Mouse (Mus musculus) stomach, postnatal 0 days (tissue): Measurements from ENCODE around the gene Dlgap4. TPM values are rescaled to one million over a fixed set of nuclear protein-coding genes. Genes with fewer than 3 reads are reported as not detected.

ENCODE experiments used
- ATAC-seq: fragments of 200-750 bp; cut with Nextera tagmentation; 2 replicates; pipeline ENCODE4 v1.8.0; 2017; ENCODE audit not compliant: low FRiP score, low TSS enrichment
- DNase-seq: peaks from one replicate; pipeline ENCODE4 v3.0.0-alpha.2; 2016; ENCODE audit warnings: low spot score
- H3K27ac ChIP-seq: fragments of 300-500 bp; sonication (generic); replicated peaks from 2 replicates; pipeline ENCODE4 v1.5.1; 2014; ENCODE audit warnings: mild to moderate bottlenecking, control low read depth
- H3K27me3 ChIP-seq: fragments of 300-500 bp; sonication (generic); 2 replicates; pipeline ENCODE4 v1.6.1; 2014; ENCODE audit warnings: low read length; ENCODE audit not compliant: control insufficient read depth, insufficient read depth
- H3K36me3 ChIP-seq: fragments of 300-500 bp; sonication (generic); 2 replicates; pipeline ENCODE4 v1.6.1; 2014; ENCODE audit warnings: low read length, mixed read lengths; ENCODE audit not compliant: control insufficient read depth, insufficient read depth
- H3K4me1 ChIP-seq: fragments of 300-500 bp; sonication (generic); replicated peaks from 2 replicates; pipeline ENCODE4 v1.6.1; 2014; ENCODE audit warnings: antibody characterized with exemption; ENCODE audit not compliant: control insufficient read depth, insufficient read depth
- H3K4me2 ChIP-seq: fragments of 300-500 bp; sonication (generic); replicated peaks from 2 replicates; pipeline ENCODE4 v1.6.1; 2014; ENCODE audit warnings: low read depth, mild to moderate bottlenecking, control low read depth, moderate library complexity
- H3K4me3 ChIP-seq: fragments of 300-500 bp; sonication (generic); 2 replicates; pipeline ENCODE4 v1.5.1; 2014; ENCODE audit warnings: low read depth, low read length, control low read depth
- H3K9ac ChIP-seq: fragments of 300-500 bp; sonication (generic); 2 replicates; pipeline ENCODE4 v1.6.1; 2014; ENCODE audit warnings: mild to moderate bottlenecking, low read length, control low read depth, mixed read lengths
- H3K9me3 ChIP-seq: fragments of 300-500 bp; sonication (generic); 2 replicates; pipeline ENCODE4 v1.6.1; 2016; ENCODE audit warnings: low read length; ENCODE audit not compliant: control insufficient read depth
- CTCF ChIP-seq: IDR thresholded peaks from 2 replicates; pipeline ENCODE4 v1.5.1; 2016; ENCODE audit warnings: antibody characterized with exemption, low read depth, mild to moderate bottlenecking, moderate library complexity
- EP300 ChIP-seq: optimal IDR thresholded peaks from 2 replicates; pipeline ENCODE3; 2016; ENCODE audit warnings: antibody characterized with exemption
- WGBS: fragments of 180-500 bp; shearing (Covaris S2); extraction: QIAGEN DNeasy Blood & Tissue Kit; methylation state at CpG from one replicate; pipeline ENCODE4 v1.1.7; 2014; 5-methylcytosine and 5-hydroxymethylcytosine counted together
- polyA plus RNA-seq: library from polyadenylated mRNA; unstranded; fragments of >200 nt; fragmentation: Nextera tagmentation; extraction: Ambion mirVana; gene quantifications from 2 replicates; pipeline ENCODE4 v1.2.1, GENCODE M21; 2015

Gene Dlgap4
- polyA plus RNA-seq, 1 experiment from 2014 or later = 50.7 TPM

DNA sequence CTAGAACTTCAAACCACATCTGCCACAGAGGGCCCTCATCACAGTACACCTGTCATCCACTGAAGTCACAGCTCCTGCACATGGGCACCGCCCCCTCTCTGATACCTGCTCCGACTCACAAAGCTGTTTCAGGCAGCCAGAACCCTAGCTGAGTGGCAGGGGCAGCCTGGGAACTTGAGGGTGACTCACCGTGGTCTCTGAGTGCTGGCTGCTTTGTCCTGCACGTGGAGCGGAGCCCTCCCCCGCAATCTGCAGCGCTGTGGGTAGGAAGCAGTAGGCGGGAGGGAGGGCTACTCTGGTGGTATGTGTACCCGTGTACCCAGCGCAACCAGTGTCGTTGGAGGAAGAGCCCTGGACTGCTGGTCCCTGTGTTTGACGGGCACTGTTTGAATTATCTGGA is 69.5 kb downstream of the Dlgap4 start:
- Histone ChIP-seq H3K4me2 (no peak overlapping the region), H3K27ac (no peak overlapping the region), H3K4me3 (no peak overlapping the region), H3K9ac (no peak overlapping the region), H3K9me3 (no peaks in the 10 kb centered on the region), H3K36me3 (no peaks in the 10 kb centered on the region), H3K27me3 (no peaks in the 10 kb centered on the region), H3K4me1 (no peaks in the 10 kb centered on the region)
- DNase-seq (no peak), ATAC-seq (no peak)
- WGBS = 44% methylated on average over 12 of the region's 12 CpGs
- TF ChIP-seq EP300 = no peak
- TF ChIP-seq CTCF = no peak

DNA sequence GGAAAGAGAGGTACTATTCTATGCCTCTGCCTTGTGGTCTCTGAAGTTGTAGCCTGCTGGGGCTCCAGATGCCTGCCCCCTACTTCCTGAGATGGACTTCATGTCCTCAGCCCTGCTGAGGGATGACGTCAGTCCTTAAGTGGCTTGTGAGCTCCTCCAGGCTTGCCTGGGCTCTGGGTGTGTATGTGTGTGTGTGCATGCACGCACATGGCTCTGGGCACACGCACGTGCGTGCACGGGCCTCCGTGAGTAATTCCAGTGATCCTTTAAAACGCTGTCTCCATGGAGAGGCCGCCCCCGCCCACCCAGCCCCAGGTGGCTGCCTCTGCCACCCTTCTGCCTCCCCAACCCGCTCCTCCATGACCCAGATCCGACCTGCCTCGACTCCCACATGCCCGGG is 72.5 kb downstream of the Dlgap4 start:
- Histone ChIP-seq H3K4me1 (no peaks in the 10 kb centered on the region), H3K4me2 (no peak overlapping the region), H3K9ac (no peak overlapping the region), H3K27me3 (no peaks in the 10 kb centered on the region), H3K4me3 (no peak overlapping the region), H3K27ac (no peak overlapping the region), H3K9me3 (no peaks in the 10 kb centered on the region), H3K36me3 (no peaks in the 10 kb centered on the region)
- ATAC-seq (no peak), DNase-seq (no peak)
- no peak for TF ChIP-seq EP300
- no peak for TF ChIP-seq CTCF
- 62% methylated on average over 14 of the region's 14 CpGs for WGBS

DNA sequence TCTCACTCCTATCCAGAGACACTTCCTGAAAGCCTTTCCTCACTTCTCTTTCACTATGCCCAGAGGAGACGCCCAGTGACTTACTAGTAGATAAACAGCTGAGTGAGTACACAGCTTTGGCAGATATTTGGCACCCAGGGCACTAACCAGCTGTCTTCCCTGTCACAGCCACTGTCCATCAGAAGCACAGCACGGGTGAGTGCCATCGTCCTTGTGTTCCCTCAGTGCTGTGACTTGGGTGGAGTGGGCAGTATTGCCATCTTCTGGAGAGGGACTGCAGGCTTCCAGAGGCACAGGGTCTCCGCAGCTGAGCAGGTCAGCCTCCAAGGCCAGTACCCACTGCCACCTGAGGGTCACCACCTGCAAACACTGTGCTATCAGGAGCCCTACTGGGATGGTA is 73.2 kb downstream of the Dlgap4 start:
- ATAC-seq (no peak), DNase-seq (no peak)
- H3K27me3 ChIP-seq = no peaks in the 10 kb centered on the region
- H3K9me3 ChIP-seq = no peaks in the 10 kb centered on the region
- 67% methylated on average over 4 of the region's 4 CpGs for WGBS
- no peak overlapping the region for H3K9ac ChIP-seq
- no peak overlapping the region for H3K4me2 ChIP-seq
- H3K27ac ChIP-seq = no peak overlapping the region
- H3K4me3 ChIP-seq = no peak overlapping the region
- no peaks in the 10 kb centered on the region for H3K4me1 ChIP-seq
- H3K36me3 ChIP-seq = no peaks in the 10 kb centered on the region
- no peak for TF ChIP-seq CTCF
- TF ChIP-seq EP300 = no peak

DNA sequence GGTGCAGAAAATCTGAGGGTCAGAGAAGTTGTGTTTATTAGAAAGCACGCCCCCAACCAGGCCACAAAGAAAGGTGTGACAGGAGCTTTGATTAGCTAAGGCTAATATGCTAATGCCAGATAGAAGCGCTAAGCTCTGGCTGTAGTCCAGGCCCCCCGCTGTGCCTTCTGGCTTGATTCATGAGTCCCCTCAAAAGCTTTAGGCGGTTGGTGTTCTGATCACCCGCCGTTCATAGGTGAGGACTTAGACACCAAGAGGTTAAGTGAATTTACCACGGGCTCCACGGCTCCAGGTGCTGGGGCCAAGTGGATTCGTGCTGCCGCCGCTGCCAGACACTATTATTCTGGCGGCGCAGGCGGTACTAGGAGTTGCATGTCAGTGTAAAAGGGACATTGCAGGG is 75.1 kb downstream of the Dlgap4 start:
- Histone ChIP-seq H3K4me2 (no peak overlapping the region), H3K9me3 (no peaks in the 10 kb centered on the region), H3K4me3 (no peak overlapping the region), H3K4me1 (no peaks in the 10 kb centered on the region), H3K27me3 (no peaks in the 10 kb centered on the region), H3K36me3 (no peaks in the 10 kb centered on the region), H3K27ac (no peak overlapping the region), H3K9ac (no peak overlapping the region)
- WGBS = 8% methylated on average over 14 of the region's 14 CpGs
- no peak for ATAC-seq
- TF ChIP-seq CTCF (no peak), EP300 (no peak)
- DNase-seq = no peak

DNA sequence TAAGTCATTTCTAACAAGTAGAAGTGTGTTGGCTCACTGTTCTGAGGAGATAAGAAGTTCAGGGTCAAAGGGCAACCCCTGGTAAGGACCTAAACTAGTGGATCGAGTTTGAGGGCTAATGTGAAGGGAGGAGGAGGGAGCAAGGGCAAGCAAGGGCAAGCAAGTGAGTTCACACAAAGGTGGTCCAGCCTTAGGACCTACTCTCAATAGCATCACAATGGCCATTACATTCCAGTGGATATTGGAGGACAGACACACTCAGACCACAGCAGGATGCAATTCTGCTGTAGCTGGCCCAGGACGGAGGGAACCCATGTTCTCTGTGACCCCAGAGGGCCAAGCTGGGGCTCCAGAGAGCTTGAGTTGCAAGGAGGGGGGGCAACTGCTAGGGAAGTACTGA is 77.3 kb downstream of the Dlgap4 start:
- no peaks in the 10 kb centered on the region for H3K4me1 ChIP-seq
- WGBS = 34% methylated on average over 2 of the region's 2 CpGs
- H3K27me3 ChIP-seq = no peaks in the 10 kb centered on the region
- no peak overlapping the region for H3K4me2 ChIP-seq
- H3K4me3 ChIP-seq = no peak overlapping the region
- H3K9me3 ChIP-seq = no peaks in the 10 kb centered on the region
- ATAC-seq (no peak), DNase-seq (no peak)
- no peak overlapping the region for H3K9ac ChIP-seq
- TF ChIP-seq CTCF (no peak), EP300 (no peak)
- no peaks in the 10 kb centered on the region for H3K36me3 ChIP-seq
- H3K27ac ChIP-seq = no peak overlapping the region

DNA sequence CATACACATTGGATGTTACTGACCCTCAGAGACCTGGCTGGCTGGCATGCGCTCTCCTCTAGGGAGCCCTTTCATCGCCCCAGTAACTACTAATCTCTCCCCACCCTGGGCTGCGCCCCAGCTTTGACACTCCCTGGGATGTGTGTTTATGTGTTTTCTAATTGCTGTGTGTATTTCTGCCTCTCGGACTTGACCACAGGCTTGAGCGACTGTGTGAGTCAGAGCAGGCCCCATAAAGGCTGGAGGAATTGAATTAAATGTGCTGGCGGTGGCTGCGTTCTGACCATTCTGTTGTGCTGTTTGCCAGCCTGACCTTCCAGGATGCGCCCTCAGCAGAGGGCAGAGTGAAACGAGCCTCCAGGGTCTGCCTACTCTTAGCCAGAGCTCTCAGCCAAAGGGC is 78.2 kb downstream of the Dlgap4 start:
- 0 out of 2 replicates have a peak, but pooled peaks have one; percentile 27 for ATAC-seq
- 53% methylated on average over 9 of the region's 9 CpGs for WGBS

More for the DNA sequence above, 78.2 kb downstream of the Dlgap4 start:
- Histone ChIP-seq H3K9me3 (no peaks in the 10 kb centered on the region), H3K4me2 (no peak overlapping the region), H3K27ac (no peak overlapping the region), H3K36me3 (no peaks in the 10 kb centered on the region), H3K9ac (no peak overlapping the region), H3K4me1 (no peaks in the 10 kb centered on the region), H3K27me3 (no peaks in the 10 kb centered on the region), H3K4me3 (no peak overlapping the region)
- no peak for TF ChIP-seq CTCF
- TF ChIP-seq EP300 = no peak
- DNase-seq = no peak
